Comparison of ENCODE assay signal across 15 mouse cellular contexts in the genomic region with DNA sequence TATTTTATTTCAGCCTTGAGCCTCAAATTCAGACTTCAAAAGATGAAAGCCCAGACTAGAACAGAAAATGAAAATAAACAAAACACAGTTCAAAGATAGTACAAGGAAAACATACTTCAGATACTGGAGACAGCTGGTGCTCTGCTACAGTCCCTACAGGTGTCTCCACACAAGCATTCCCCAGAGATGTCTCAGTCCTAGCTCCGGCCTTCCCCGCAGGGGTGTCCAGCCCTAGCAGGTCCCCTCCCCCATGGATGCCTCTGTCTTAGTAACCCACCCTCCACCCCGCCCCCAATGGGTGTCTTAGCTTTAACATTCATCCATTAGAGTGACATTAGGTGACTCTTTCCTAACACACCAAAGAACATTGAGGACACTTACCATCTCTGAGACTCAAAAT.
DNase-seq lines count a peak whose midpoint lies in the region; ATAC-seq and TF ChIP-seq lines count a peak whose summit lies in the region.
"Had no signal": no experiment of that assay in that cellular context is flagged by ENCODE, and none has a peak within 500 bp of the region (broad histone marks: within the 10 kb centered on the region; RNA-seq: fewer than 3 reads in every experiment).

No protein-coding gene starts in this region.

- H3K27me3 ChIP-seq in kidney, postnatal 0 days (ENCODE audit: insufficient read depth, low read length): no peaks in the 10 kb centered on the region
- H3K27me3 ChIP-seq in hindbrain, embryonic 11.5 days (ENCODE audit: control insufficient read depth, insufficient read depth, low read length): no peaks in the 10 kb centered on the region
- H3K27me3 ChIP-seq: forebrain, embryonic 13.5 days; heart, embryonic 12.5 days; hindbrain, embryonic 15.5 days had no signal

- H3K36me3 ChIP-seq in kidney, postnatal 0 days (ENCODE audit: insufficient read depth, low read length): no peaks in the 10 kb centered on the region
- no peaks in the 10 kb centered on the region for H3K36me3 ChIP-seq in hindbrain, embryonic 11.5 days (ENCODE audit: control insufficient read depth, insufficient read depth, low read length)
- H3K36me3 ChIP-seq: embryonic facial prominence, embryonic 10.5 days; heart, embryonic 12.5 days; hindbrain, embryonic 10.5 days; hindbrain, embryonic 15.5 days had no signal

- H3K9ac ChIP-seq in kidney, postnatal 0 days (ENCODE audit: low read depth, low read length): no peak overlapping the region
- no peak overlapping the region for H3K9ac ChIP-seq in hindbrain, embryonic 11.5 days (ENCODE audit: low read depth, low read length)
- H3K9ac ChIP-seq: forebrain, embryonic 13.5 days; forebrain, postnatal 0 days; heart, embryonic 12.5 days; hindbrain, embryonic 15.5 days had no signal

- peaks cover 30% of the 10 kb centered on the region for H3K4me1 ChIP-seq in kidney, postnatal 0 days (replicated peaks; ENCODE audit: insufficient read depth, low read length)
- peaks cover 37% of the 10 kb centered on the region for H3K4me1 ChIP-seq in brown adipose tissue, adult 24 weeks (ENCODE audit: control insufficient read depth, insufficient read depth, insufficient read length, low read length)
- H3K4me1 ChIP-seq in hindbrain, embryonic 11.5 days (replicated peaks; ENCODE audit: control insufficient read depth, insufficient read depth, low read length): peaks cover 7% of the 10 kb centered on the region; the same call in 1 of the 2 replicates

- no peak for DNase-seq in gastrocnemius, adult 2 months
- no peak for DNase-seq in gastrocnemius, postnatal 10 days
- DNase-seq in kidney, postnatal 0 days (ENCODE audit: low spot score): no peak
- no peak for DNase-seq in kidney, adult 9 months
- no peak for DNase-seq in layer of hippocampus, adult 2 months (ENCODE audit: low spot score in 2 of 2)
- DNase-seq in layer of hippocampus, adult 9-11 months: no peak
- DNase-seq in hindbrain, embryonic 11.5 days (ENCODE audit: low spot score): no peak
- DNase-seq: cerebellum, postnatal 10 days; forebrain, postnatal 0 days had no signal

- no peak overlapping the region for H3K4me3 ChIP-seq in gastrocnemius, adult 2 months
- no peak overlapping the region for H3K4me3 ChIP-seq in kidney, postnatal 0 days (replicated peaks; ENCODE audit: low read depth, low read length)
- no peak overlapping the region for H3K4me3 ChIP-seq in layer of hippocampus, adult 2 months
- H3K4me3 ChIP-seq in brown adipose tissue, adult 24 weeks (ENCODE audit: insufficient read depth, low read depth, low read length): no peak overlapping the region
- H3K4me3 ChIP-seq in hindbrain, embryonic 11.5 days (ENCODE audit: low read depth, low read length): no peak overlapping the region
- H3K4me3 ChIP-seq: embryonic facial prominence, embryonic 10.5 days; forebrain, embryonic 13.5 days; heart, embryonic 12.5 days; hindbrain, embryonic 10.5 days; hindbrain, embryonic 15.5 days had no signal

- H3K9me3 ChIP-seq in kidney, postnatal 0 days (replicated peaks; ENCODE audit: low read length): no peaks in the 10 kb centered on the region
- no peaks in the 10 kb centered on the region for H3K9me3 ChIP-seq in hindbrain, embryonic 11.5 days (ENCODE audit: control insufficient read depth, low read length)
- H3K9me3 ChIP-seq: embryonic facial prominence, embryonic 10.5 days; forebrain, embryonic 13.5 days; heart, embryonic 12.5 days; hindbrain, embryonic 10.5 days; hindbrain, embryonic 15.5 days had no signal

- 57% methylated on average over 3 of the region's 3 CpGs for WGBS in kidney, postnatal 0 days
- WGBS in hindbrain, embryonic 11.5 days: 52% methylated on average over 3 of the region's 3 CpGs

- ATAC-seq in kidney, postnatal 0 days (replicated peaks; ENCODE audit: low FRiP score, low read depth): no peak
- no peak for ATAC-seq in hindbrain, embryonic 11.5 days (ENCODE audit: low FRiP score)
- ATAC-seq: forebrain, embryonic 13.5 days; forebrain, postnatal 0 days had no signal

- H3K4me2 ChIP-seq in kidney, postnatal 0 days (ENCODE audit: low read length): no peak overlapping the region
- H3K4me2 ChIP-seq in hindbrain, embryonic 11.5 days (replicated peaks; ENCODE audit: low read depth, low read length): no peak overlapping the region
- H3K4me2 ChIP-seq: forebrain, embryonic 13.5 days; heart, embryonic 12.5 days; hindbrain, embryonic 15.5 days had no signal

- intact Hi-C loops in gastrocnemius, adult 2 months (cut with DNase I): no loop called here

- peak overlapping the region; percentile 84 for H3K27ac ChIP-seq in gastrocnemius, adult 2 months
- H3K27ac ChIP-seq in kidney, postnatal 0 days: peak overlapping the region; percentile 69; the same call in 1 of the 2 replicates
- peak overlapping the region; percentile 85 for H3K27ac ChIP-seq in layer of hippocampus, adult 2 months
- H3K27ac ChIP-seq in brown adipose tissue, adult 24 weeks (replicated peaks; ENCODE audit: low read depth, low read length): 0 out of 2 replicates have a peak overlapping the region, but pooled peaks have one; percentile 18
- no peak overlapping the region for H3K27ac ChIP-seq in hindbrain, embryonic 11.5 days (ENCODE audit: low read depth, low read length)
- H3K27ac ChIP-seq: embryonic facial prominence, embryonic 10.5 days; forebrain, embryonic 13.5 days had no signal

- TF ChIP-seq CTCF in gastrocnemius, adult 2 months (IDR thresholded peaks at IDR 0.05): no peak
- no peak for TF ChIP-seq CTCF in kidney, postnatal 0 days (IDR thresholded peaks at IDR 0.05; ENCODE audit: low read depth)
- no peak for TF ChIP-seq CTCF in layer of hippocampus, adult 2 months (conservative IDR thresholded peaks at IDR 0.05)
